Mouse (Mus musculus) naive thymus-derived CD4-positive, alpha-beta T cell, adult 2 months (primary cell): ENCODE data around the gene Gpr35.

Experiments used
- DNase-seq: peaks from one replicate; pipeline ENCODE4 v3.0.0-alpha.2; 2011; ENCODE audit warnings: low read depth

Gene Gpr35

DNA sequence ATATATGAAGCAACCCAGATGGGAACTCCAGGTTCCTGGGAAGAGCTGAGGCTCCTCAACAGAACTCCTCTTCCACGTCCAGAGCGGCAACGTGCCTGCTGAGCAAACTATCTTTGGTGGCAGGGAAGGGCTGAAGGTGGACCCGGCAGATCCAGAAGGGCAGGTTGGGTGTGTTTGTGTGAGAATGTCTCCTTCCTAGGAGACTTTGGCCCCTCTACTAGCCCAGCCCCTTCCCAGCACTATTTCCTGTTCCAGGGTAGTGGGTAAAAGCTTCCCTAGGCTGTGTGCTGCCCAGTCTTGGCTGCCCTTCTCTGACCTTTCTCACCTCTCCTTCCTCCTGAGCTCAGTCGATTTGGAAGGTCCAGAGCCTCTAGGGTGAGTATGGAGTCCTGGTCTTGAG is at the start of gene Gpr35:
Gene Gpr35 (plus strand): TSS at position 259 of the 400 bp plus-strand sequence.
- no peak for DNase-seq

DNA sequence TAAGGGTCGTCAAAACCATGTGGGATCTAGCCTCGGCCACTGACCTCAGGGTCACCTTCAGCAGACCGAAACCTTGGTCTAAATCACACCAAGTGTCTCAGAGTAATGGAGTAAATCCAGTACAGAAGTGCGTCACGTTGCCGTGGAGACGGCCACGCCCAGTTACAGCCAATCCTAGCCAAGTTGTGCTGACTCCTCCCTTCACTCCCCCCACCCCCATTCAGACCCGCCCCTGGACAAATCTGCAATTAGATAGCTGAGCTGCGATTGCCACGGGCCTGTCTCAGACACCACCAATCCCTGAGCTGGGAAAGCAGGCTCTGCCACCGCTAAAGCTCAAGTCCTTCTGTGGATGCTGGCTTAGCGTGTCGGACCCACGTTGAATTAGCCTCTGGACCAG is 47.9 kb upstream of the Gpr35 start, which contains the start of gene Ankmy1:
Gene Ankmy1 (minus strand): TSS at position 121 of the 400 bp plus-strand sequence.
- no peak for DNase-seq

DNA sequence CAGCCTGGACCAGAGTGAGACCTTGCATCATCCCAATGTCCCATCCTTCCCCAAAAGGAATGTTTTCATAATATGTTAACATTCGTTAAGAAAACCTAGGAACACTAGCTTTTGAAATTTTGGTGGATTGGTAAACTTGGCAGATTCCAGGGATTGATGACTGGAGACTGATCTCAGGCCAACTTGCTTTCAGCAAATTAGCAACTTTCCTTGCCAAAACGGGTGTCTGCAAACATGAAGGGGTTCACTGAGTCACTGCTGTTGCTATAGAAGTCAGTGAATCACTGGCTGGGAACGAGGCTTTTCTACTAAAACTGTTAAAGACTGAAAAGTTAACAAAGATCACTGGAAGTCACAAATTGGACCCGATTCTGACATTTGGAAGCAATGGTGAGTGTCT is 47.0 kb upstream of the Gpr35 start:
- no peak for DNase-seq

DNA sequence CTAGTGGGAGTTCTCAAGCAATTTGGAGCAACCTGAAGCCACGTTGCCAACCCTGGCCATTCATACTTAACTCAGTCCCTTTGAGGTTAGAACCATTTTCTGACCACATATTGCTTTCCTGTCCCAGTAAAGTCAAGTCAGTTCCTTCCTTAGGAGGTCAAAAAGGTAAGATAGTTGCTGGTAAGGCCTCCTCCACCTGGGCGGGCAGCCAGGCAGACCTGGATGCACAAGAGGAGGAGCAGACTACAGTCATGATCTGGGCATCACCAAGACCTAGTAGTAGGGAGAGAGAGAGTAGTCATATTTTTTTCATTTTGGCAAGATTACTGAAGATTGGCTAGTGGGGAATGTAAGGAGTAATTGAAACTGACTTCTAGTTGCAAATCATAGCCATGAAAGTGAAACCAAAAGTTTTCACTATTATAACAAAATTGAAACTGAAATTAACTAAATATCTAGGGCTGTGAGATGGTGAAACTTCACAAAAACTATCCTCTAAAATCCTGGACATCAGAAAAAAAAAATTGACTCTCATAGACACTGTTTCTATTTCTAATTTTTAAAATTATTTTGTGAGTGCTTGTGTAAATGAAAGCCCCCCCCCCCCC is 44.9 kb upstream of the Gpr35 start:
- peak; percentile 28 for DNase-seq

DNA sequence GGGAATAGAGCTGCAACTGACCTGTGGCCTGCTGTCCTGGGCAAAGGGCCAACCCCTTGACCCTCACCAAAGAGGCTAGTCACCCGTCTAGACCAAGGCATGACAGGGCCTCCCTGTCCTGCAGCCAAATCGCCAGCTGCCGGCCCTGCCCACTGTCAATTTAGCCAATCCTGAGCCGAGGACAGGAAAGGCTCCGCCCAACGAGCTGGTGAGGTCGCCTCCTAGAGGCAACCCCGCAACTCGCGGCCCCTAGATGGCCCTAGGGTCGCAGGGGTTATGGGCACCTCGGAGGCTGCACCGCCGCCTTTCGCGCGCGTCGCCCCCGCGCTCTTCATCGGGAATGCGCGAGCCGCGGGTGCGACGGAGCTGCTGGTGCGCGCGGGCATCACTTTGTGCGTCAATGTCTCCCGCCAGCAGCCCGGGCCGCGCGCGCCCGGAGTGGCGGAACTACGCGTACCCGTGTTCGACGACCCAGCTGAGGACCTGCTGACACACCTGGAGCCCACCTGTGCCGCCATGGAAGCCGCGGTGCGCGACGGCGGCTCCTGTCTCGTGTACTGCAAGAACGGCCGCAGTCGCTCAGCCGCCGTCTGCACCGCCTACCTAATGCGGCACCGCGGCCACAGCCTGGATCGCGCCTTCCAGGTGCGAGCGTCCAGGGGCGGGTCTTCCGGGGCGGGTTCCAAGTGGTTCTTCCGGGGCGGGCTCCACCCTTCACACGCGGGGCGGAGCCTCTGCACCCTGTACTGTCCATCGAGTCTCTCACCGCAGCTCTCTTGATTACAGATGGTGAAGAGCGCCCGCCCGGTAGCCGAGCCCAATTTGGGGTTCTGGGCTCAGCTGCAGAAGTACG is 43.7 kb upstream of the Gpr35 start, which contains the start of gene Dusp28:
Gene Dusp28 (plus strand): TSS at position 203 of the 853 bp plus-strand sequence.
- DNase-seq: peak; percentile 88

DNA sequence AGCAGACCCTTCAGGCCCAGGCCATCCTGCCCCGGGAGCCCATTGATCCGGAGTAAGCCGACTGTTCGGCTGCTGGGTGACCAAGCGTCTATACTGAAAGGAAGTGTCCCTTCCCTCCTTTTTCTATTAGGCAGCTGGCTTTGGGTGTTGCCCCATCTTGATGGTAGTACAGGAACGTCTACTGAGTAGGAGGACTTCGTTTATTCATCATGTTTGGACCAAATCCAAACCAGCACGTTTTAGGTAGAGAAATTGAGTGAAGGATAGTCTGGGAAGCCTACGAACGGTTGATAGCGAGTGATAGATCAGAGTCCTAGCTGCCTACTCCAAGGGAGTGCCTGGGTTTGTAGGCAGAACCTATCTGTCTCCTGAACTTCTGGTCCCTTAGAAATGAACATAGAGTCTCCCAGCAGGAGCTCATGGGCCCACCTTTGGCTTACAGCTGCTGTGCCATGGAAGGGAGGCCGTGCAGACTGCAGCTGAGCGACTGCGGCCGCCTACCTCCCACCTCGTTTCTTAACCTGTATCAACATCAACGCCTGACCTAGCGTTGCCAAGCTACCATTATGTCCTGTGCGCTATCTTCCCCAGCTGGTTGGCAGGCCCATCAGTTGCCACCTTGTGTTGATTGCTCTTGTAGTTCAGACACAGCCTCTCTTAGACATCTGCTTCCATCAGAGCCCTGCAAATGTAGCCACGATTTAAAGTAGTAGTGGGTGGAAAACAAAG is 42.9 kb upstream of the Gpr35 start:
- DNase-seq: peak; percentile 24

DNA sequence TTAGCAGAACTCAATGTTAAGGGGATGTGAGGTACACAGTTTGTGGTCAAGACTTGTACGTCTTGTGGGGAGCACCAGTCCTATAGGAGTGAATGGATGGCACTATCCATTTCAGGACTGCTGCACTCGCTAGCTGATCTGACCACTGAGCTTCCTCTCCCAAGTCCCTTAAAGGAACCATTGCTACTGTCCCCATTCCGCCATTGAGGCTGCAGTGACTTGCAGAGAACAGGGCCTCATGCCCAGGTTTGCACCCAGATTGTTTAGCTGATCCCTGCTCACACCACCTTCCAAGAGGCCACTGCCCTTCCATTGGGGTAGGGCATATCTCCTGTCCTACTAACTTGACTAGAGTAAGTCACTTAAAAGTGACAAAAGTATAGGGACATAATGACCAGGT is 42.0 kb upstream of the Gpr35 start:
- no peak for DNase-seq

DNA sequence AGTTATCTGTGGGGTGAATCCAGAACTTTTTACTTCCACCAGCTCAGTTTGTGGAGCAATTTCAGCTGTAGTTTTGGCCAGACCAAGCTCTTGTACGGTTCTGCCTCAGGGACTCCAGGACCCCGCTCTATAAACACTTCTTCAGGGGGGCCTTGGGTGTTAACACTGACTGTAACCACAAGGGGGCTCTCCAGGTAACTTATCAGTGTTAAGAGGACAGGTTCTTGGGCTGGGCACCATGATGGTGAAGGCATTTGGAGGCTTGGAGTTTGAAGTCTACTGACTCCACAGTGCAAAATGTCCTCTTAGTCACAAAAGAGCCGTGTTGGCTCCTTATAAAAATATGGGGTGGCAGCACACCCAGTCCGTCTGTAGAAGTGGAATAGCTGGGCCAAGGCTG is 41.6 kb upstream of the Gpr35 start:
- DNase-seq: peak; percentile 60

DNA sequence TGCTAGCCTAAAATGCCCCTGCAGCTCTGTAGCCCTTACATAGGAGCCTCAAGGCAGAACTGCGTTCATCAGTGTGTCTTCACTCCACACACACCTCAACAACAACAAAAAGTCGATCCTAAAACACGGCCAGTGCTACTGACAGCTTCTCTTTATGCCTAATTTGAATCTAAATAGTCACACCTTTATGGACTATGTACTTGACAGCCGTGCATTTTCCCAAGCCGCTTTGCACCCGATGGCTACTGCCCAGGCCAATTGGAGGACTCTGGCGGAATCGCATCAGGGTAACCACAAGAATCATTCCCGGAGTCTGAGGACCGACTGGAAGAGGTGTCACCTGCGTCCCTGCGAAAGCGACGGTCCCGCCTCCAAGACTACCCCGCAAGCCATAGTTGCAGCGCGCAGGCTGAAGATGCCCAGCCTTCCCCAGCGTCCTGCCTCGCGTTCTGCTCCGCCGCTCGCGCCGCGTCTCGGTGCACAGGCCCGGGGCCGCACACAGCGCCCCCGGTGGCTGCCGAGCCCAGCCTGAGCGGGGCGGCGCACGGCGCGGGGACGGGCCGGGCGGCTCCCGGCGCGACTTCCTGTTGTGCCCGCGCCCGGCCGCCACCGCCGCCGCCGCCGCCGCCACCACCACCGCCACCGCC is 40.3 kb upstream of the Gpr35 start, which contains the start of gene Rnpepl1:
Gene Rnpepl1 (plus strand): TSS at position 545 of the 647 bp plus-strand sequence.
- peak; percentile 80 for DNase-seq

DNA sequence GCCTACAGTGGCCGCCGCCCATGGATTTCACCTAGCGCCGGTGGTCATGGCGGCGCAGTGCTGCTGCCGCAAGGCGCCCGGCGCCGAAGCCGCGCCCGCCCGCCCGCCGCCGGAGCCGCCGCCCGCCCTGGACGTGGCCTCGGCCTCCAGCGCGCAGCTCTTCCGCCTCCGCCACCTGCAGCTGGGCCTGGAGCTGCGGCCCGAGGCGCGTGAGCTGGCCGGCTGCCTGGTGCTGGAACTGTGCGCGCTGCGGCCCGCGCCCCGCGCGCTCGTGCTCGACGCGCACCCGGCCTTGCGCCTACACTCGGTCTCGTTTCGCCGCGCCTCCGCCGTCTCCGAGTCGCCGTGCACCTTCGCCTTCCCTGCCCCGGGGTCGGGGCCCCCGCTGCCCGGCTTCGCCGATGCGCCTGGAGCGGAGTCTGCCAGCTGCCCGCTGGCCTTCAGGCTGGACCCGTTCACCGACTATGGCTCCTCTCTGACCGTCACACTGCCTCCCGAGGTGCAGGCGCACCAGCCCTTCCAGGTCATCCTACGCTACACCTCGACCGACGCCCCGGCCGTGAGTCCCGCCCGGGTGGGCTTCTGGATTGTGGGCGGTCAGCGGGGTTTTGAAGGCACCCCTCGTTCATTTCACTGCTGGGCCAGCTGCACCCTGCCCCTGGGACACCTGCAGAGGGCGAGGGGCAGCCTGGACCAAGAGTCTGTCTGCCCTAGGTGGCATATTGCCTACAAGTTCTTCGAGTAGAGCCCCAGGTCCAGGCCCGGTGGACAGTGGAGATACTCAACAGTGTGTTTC is 39.5 kb upstream of the Gpr35 start:
- DNase-seq: peak; percentile 63

DNA sequence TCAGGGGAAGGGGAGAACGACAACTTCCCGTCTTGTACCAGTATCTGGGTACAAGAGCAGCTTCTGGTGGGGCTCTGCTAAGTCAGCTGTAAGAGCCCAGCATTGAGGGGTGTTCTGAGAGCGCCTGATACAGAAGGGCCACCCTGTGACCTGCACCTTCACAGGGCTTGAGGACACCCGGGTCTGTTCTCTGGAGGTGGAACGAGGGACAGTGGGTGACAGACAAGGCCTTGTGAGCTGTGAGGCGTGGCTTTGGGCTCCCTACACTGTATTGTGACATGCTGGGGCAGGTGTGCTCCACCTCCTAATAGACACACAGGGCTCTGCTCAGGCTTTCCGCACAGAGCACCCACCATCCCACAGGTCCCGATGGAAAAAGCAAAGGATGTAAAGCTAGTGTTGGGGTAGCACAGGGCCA is 38.9 kb upstream of the Gpr35 start:
- peak; percentile 51 for DNase-seq

DNA sequence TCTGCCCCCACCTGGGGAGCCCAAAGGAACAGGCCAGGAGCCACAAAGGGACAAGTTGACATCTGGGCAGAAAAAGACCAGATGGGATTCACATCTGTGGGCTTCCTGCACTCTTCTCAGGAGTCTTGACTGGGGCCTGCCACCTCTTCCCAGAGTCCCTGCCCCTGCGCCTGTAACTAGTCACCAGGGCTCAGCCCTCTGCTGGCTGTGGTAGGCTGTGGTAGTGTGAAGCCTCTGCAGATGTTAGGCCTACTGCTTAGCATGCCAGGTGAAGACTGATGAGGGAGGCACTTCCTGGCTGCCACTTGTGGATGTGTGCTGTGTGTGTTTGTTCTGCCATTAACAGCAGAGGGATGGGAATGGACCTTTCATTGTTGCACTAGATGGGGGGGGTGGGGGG is 38.4 kb upstream of the Gpr35 start:
- peak; percentile 45 for DNase-seq

DNA sequence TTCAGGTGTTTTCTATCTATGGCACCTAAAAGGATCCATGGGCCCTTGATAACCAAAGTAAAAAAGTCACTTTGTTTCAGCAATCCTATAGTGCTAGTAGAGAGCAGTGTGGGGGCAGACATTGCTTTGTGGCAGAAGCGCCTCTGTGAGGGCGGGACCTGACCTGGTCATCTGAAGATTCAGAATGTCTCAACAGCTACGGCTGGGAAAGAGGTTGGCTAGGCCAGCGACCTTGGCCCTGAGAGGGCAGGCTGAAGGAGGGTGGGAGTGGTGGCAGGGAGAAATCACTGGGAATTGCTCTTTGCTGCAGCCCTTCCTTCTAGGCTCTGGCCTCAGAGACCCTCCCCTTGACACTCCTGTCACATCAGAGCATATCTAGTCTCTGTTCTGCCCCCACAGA is 36.4 kb upstream of the Gpr35 start:
- no peak for DNase-seq

DNA sequence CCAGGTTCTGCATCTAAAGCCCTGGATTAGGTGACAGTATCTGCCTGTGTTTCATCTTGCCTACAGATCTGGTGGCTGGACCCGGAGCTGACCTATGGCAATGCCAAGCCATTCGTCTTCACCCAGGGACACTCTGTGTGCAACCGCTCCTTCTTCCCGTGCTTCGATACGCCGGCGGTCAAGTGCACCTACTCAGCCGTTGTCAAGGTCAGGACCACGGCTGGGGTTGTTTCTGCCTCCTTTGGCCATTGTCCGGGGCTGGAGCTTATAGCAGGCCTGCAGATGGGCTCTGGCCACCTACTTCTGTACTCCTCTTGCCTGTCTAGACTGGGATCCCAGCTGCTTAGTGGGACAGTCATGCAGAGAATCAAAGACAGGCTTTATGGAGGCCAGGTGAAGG is 35.7 kb upstream of the Gpr35 start:
- no peak for DNase-seq

DNA sequence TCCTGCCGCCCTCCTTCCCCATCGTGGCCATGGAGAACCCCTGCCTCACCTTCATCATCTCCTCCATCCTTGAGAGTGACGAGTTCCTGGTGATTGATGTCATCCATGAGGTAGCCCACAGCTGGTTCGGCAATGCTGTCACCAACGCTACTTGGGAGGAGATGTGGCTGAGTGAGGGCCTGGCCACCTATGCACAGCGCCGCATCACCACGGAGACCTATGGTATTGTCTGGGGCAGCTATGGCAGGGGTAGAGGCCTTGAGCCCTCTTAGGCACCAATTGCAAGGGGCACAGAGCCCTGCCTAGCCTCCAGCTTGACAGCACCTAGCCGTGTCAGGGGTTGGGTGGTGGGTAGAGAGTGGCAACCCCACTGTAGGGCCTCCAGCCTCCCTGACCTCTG is 33.9 kb upstream of the Gpr35 start:
- DNase-seq: no peak

DNA sequence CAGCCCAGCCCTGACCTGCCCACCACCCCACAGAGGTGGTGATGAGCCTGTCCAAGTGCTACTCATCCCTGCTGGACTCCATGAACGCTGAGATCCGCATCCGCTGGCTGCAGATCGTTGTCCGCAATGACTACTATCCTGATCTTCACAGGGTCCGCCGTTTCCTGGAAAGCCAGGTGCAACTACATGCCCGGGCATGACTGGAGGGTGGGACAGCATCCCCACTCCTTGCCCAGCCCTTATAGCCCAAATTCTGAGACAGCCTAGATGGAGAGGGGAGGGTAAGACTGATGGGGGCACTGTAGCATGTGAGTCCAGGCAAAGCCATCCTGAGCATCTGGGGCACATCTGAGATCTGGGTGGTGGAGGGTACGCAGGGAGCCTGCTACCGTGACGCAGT is 31.5 kb upstream of the Gpr35 start:
- DNase-seq: no peak

DNA sequence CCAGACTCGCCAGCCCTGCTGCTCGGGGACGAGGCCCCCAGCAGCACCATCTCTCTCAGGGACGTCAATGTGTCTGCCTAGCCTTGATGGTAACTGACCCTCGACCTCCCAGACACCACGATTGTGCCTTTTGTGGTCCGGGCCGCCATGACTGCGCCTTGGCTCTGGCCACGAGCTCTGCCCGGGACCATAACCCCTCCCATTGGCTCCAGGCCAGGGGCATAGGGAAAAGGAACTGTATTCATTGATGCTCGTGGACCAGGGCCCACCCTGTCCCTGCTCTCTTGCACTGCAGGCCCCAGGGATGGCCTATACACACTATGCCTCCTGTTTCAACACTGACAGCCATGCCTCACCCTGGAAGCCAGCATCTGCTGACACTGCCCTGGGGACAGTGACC is 30.9 kb upstream of the Gpr35 start:
- no peak for DNase-seq

DNA sequence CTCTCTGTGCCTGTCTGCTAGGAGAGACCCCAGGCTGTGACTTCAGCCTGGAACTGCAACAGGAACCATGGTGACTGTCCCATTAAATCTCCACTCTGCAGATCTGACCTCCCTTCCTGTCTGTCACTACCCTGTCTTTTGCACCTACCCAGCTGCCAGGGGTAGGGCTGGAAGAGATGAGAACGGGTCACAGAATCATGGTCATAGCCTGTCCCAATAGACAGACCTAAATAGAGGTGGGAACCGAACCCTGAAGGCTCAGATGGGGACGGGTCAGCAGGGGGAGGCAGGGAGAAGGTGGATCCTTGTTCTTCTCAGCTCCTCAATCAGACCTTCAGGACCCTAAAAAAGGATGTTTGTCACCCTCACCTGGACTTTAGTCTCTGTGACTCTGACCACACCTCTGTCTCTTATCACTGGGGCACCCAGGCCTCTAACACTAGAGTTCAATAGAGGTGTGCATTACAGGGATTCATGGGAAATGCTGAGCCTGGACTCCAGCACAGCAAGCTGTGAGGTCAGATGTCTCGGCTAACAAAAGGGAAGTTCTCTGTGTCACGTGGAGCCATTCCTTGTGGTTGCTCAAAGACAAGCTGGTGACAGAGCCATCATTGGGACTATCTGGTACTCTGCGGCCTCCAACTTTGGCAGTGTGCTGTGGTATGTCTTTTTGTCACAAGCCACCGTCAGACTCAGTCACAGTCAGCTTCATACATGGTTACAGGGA is 30.0 kb upstream of the Gpr35 start:
- no peak for DNase-seq

DNA sequence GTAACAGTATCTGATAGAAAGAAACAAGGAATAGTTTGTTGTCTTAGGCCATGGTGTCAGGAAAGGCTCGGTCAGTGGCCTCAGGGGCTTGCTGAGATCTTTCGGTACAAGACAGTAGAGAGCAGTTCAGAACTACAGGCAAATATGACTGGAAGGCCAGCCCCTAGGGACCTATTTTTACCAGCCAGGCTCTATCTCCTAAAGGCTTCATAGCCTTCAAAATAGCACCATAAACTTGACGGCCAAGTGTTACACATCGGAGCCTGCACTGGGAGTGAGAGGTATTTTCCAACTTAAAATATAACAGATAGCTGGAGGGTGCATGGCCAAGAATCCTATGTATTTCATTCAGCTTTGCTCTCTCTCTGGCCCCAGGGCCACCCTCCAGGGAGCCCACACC is 29.2 kb upstream of the Gpr35 start:
- DNase-seq: no peak

DNA sequence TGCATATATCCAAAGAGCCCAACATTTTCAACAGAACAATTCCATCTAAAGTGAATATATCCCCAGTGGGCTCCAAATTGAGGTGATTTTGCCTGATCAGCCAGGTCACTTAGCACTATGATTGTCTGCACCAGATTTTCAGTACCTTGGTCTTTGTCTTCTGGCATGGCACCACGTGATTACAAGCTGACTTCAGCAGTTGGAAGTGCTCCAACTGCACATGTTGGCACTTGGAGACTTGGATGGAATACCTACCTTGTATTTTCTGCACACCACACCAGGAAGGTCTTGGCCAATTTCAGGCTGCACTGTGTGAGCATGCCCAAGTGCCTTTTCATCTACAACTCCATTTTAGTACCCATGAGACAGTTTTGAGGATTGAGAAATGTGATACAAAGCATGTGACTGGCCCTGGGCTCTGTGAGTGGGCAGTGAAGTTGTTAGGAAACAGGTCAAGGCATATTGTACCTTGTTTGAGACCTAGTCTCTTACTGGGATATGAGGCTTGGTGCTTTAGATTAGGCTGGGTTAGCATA is 20.4 kb upstream of the Gpr35 start:
- DNase-seq: no peak
